Mouse (Mus musculus): Measurements from ENCODE around the gene Klhl12.
A peak's percentile ranks its signal among the peaks of the same experiment; 100 is the strongest.
"Not testable (repeated sequence)": the region's sequence is repeated elsewhere in the genome, so short reads cannot be mapped to it uniquely, and the experiment has no call there.

The Klhl12 gene

DNA sequence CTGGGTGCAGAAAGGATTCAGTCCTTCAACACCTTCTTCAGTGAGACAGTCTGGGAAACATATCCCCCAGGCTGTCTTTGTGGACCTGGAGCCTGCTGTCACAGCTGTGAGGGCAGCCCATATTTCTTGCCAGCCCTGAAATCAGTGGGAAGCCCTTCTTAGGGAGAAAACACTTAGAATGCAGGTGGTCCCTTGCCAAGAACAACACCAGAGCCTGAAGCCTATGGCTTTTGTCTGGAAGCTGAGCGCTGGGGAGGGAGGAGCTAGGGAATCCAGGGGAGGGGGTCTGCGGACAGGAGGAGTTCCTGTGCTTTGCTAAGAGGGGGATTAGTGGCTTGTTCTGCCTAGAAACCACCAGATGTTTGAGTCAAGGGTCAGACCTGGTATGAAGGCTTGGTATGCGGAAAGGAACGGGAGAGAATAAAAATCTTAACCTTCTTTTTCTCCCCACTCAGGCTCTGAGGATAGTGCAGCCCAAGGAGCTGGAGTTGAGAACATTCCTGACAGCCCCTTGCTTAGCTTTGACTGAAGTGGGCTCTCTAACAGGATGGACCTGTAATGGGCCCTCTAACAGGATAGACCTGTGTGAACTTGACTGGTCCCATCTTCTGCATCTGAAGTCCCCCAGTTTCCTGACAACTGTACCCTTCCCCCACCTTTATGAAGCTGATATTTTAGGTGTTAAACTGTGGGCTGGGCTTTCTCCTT is 61.3 kb downstream of the Klhl12 start:
- DNase-seq (ENCODE audit: low read depth), result no peak

DNA sequence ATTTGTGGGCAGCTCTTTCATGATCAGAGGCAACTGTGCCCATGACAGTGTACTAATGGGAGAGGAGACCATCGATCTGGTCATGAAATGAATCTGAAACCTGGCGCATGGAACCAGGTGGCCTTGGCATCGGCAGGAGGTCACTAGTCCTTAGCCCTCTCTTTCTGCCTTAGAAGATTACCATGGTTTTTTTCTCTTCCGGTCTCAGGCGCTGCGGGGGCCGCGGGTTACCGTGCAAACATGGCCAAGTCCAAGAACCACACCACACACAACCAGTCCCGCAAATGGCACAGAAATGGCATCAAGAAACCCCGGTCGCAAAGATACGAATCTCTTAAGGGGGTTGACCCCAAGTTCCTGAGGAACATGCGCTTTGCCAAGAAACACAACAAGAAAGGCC is 62.5 kb downstream of the Klhl12 start:
- DNase-seq (ENCODE audit: low read depth), result not testable (repeated sequence)

DNA sequence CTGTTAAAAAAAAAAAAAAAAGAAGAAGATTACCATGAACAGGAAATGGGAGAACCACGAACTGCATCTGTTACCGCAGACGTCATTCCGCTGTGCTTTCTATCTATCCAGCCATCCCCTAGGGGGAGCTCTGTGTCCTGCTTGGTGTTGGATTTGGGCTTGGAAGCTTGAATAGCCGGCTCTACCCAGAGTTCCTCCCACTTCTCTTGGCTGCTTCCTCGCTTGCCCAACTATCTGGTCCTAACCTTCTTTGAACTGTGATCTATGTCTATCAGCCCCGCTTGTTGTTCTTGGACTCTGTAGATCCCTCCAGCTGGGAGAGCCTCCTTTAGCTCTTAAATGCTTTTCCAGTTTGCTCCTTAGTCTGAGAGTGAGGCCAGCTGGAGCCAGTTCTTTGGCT is 63.3 kb downstream of the Klhl12 start:
- DNase-seq (ENCODE audit: low read depth), result peak; percentile 89

- not testable (repeated sequence) for DNase-seq (ENCODE audit: low read depth)
These were observed 63.9 kb downstream of the Klhl12 start for GRCm38 (mm10) chr1:134519201-134519600.

- no peak for DNase-seq (ENCODE audit: low read depth)
These were observed 64.8 kb downstream of the Klhl12 start for GRCm38 (mm10) chr1:134520001-134520721.

DNA sequence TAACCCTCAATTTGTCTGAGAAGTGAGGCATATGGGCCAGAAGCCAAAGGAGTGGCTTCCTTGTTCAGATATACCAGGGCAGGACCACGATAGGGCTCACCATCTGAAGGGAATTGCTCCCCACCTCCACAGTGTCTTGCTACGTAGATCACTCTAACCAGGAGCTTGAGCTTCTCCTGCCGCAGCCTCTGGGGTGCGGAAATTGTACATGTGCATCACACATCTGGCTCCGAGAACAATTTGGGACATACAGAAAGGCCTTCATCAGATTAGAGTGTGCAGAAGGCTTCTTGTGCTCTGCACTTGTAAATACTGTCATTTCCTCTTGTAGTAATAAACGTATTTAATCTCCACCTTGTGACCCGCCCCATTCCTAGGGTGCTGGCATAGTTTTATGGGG is 65.8 kb downstream of the Klhl12 start:
- DNase-seq (ENCODE audit: low read depth), result no peak

DNA sequence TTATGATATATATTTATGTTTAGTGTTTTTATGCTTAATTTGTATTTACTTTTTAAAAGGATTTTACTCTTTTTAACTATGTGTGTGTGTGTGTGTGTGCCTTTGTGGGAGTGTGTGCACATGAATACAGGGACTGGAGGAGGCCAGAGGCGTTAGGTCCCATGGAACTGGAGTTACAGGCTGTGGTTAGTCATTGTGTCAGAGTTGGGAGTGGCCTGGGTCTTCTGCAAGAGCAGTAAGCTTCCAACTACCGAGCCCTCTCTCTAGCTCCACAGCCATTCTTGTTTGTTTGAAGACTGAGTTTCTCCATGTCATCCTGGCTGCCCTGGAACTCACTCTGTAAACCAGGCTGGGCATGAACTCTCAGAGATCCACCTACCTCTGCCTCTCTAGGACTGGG is 67.0 kb downstream of the Klhl12 start:
- DNase-seq (ENCODE audit: low read depth), result no peak

GRCm38 (mm10) chr1:134524424-134524823 is 69.1 kb downstream of the Klhl12 start:
- peak; percentile 81 for DNase-seq (ENCODE audit: low read depth)

DNA sequence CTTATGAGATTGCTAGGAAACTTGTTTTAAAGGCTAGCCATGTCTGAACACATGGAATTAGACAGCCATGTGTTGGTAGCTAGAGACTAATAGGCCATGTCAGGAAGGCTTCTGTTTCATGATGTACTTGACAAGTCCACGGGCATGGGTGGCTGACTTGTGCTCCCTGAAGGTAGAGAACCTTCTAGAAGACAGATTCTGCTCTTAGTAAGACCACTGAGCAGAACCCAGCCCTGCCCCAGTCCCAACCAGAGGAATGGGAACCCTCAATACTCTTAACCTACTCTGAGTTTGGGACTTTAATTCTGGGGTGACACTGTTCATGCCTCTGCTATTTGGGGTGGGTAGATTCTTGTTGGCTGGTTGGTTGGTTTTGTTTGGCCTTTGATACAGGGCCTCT is 69.7 kb downstream of the Klhl12 start:
- no peak for DNase-seq (ENCODE audit: low read depth)

DNA sequence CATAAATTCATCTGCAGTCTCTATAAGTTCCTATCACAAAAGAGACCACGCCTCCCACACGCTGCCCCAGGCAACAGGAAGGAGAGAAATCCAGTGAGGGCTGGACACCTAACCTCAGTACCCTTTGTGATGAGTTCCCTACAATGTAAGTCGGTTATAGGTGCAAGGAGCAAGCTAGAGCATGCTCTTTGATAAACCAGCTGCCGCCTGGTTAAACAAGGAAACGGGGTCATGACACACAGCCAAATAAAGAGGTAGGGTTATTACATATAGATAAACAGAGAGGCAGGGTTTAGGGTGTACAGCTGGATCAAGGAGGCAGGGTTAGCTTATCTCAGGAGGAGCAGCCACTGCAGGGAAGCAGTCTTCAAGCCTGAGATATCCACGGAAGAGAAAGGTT is 71.4 kb downstream of the Klhl12 start:
- no peak for DNase-seq (ENCODE audit: low read depth)

DNA sequence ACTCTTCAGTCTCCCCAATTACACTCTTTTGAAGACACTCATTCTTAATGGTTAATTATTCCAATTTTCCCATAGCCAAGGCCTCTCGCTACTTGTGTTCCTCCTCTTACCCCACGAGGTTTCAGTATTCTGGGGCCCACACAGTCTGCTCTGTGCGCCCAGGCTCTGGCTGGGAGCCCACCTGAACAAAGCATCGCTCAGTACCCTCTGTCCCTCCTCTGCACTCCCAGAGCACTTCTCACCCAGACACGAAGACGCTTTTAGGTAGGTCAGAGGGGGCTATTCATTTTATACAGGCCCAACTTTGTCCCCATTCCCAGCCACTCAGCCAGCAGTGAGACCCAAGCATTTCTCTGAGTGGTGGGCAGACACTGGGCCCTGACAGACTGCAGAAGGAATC is 75.3 kb downstream of the Klhl12 start:
- no peak for DNase-seq (ENCODE audit: low read depth)

DNA sequence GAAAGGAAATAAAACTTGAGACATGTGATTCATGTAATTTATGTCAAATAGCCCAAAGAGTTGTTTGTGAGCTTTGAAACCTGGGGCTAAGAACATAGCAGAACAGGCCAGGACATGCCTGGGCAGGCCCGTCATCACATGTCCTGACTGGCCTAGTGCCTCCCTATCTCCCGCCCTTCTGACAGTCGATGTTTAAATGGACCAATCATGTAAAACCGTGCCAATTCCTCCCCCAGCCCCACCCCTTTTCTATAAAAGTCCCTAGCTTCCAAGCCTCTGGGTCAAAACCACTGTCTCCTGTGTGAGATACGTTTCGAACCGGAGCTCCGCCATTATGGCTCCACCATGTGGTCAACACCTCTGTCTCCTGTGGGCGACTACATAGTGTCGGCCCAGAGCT is 78.4 kb downstream of the Klhl12 start:
- not testable (repeated sequence) for DNase-seq (ENCODE audit: low read depth)

- DNase-seq (ENCODE audit: low read depth), result no peak
These were observed 79.7 kb downstream of the Klhl12 start for GRCm38 (mm10) chr1:134535054-134535453.

DNA sequence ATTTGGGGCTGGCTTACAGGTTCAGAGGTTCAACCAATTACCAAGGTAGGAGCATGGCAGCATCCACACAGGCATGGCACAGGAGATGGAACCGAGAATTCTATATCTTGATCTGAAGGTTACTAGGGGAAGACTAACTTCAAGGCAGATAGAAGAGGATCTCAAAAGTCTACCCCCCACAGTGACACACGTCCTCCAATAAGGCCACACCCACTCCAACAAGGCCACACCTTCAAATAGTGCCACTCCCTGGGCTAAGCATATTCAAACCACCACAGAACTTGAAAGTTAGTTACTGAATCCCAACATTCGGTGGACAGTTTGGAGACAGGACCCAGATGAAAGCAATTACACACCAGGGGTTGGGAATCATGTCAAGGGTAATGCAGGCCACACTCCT is 80.2 kb downstream of the Klhl12 start:
- DNase-seq (ENCODE audit: low read depth), result no peak

DNA sequence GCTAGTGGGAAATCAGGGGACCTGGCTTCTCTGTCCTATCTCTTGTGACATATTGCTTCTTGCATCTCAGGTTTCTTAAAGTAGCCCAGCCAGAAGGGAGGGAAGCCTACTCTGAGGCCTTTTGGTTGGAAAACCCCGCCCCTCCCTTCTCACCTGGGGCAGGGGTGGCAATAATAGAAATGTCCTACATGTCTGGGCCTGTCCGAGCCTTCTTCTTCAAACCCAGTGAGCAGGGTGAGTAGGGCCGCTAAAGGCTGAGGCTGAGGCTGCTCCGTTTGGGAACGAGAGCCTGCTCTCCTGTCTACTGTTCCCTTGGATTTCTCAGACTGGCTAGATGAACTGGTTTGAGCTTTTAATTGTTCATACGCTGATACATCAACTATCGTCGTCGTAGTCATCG is 85.3 kb downstream of the Klhl12 start:
- no peak for DNase-seq (ENCODE audit: low read depth)
